Mouse (Mus musculus): ENCODE measurements around the gene Cntn4. TPM values are rescaled to one million over a fixed set of nuclear protein-coding genes. Genes with fewer than 3 reads are reported as not detected.

Cntn4 gene
- polyA plus RNA-seq, 2 experiments, result 0.02 TPM; not detected in 1

- H3K9me3 ChIP-seq (ENCODE audit: control insufficient read depth, low read length), result no peaks in the 10 kb centered on the region
- DNase-seq (ENCODE audit: low read depth in 3 of 3, low spot score in 3 of 3) (no peak), ATAC-seq (ENCODE audit: insufficient read depth) (no peak)
- no peaks in the 10 kb centered on the region for H3K4me1 ChIP-seq (replicated peaks; ENCODE audit: control insufficient read depth in 2 of 2, insufficient read depth in 2 of 2, low read length in 1 of 2)
- H3K27me3 ChIP-seq (ENCODE audit: control insufficient read depth, insufficient read depth, low read length), result no peaks in the 10 kb centered on the region
- no peak overlapping the region for H3K4me3 ChIP-seq (ENCODE audit: insufficient read depth in 1 of 2, low read depth in 2 of 2, low read length in 2 of 2)
- 34% methylated on average over 2 of the region's 2 CpGs for WGBS (ENCODE audit: insufficient replicate concordance)
- no peak overlapping the region for H3K27ac ChIP-seq
- TF ChIP-seq CTCF (IDR thresholded peaks at IDR 0.05; ENCODE audit: low read depth), result no peak
- no peak for TF ChIP-seq EP300 (IDR thresholded peaks at IDR 0.05; ENCODE audit: low read depth)
- H3K36me3 ChIP-seq (replicated peaks; ENCODE audit: control insufficient read depth, insufficient read depth, low read depth), result no peaks in the 10 kb centered on the region
- H3K9ac ChIP-seq (replicated peaks), result no peak overlapping the region
- no peak overlapping the region for H3K4me2 ChIP-seq (ENCODE audit: low read depth)
Measured at GRCm38 (mm10) chr6:105681496-105681895, 4.0 kb downstream of the Cntn4 start.

DNA sequence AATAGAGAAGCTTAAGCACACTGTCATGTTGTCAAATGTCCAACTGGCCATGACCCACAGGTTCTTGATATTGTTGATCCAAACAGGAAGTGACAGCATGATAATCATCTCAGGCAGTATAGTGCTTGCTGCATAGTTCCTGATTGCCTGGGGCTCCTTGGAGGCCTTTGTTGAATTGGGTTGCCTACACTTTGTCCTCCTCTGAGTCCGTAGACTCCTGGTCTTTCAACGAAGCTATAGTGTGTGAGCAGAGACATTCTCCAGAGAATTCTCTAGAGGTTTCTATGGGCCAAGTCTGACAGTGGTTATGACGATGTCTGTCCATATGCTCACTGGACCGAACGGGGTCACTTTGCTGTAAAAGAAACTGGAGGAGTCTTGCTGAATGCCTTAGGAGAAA is 5.8 kb downstream of the Cntn4 start:
- Histone ChIP-seq H3K9me3 (ENCODE audit: control insufficient read depth, low read length) (no peaks in the 10 kb centered on the region), H3K9ac (replicated peaks) (no peak overlapping the region), H3K4me1 (replicated peaks; ENCODE audit: control insufficient read depth in 2 of 2, insufficient read depth in 2 of 2, low read length in 1 of 2) (no peaks in the 10 kb centered on the region), H3K27ac (no peak overlapping the region), H3K4me2 (ENCODE audit: low read depth) (no peak overlapping the region), H3K27me3 (ENCODE audit: control insufficient read depth, insufficient read depth, low read length) (no peaks in the 10 kb centered on the region), H3K36me3 (replicated peaks; ENCODE audit: control insufficient read depth, insufficient read depth, low read depth) (no peaks in the 10 kb centered on the region), H3K4me3 (ENCODE audit: insufficient read depth in 1 of 2, low read depth in 2 of 2, low read length in 2 of 2) (no peak overlapping the region)
- TF ChIP-seq CTCF (IDR thresholded peaks at IDR 0.05; ENCODE audit: low read depth), result no peak
- no peak for TF ChIP-seq EP300 (IDR thresholded peaks at IDR 0.05; ENCODE audit: low read depth)
- DNase-seq (ENCODE audit: low read depth in 3 of 3, low spot score in 3 of 3) (no peak), ATAC-seq (ENCODE audit: insufficient read depth) (no peak)
- WGBS (ENCODE audit: insufficient replicate concordance), result 70% methylated on average over 5 of the region's 5 CpGs

DNA sequence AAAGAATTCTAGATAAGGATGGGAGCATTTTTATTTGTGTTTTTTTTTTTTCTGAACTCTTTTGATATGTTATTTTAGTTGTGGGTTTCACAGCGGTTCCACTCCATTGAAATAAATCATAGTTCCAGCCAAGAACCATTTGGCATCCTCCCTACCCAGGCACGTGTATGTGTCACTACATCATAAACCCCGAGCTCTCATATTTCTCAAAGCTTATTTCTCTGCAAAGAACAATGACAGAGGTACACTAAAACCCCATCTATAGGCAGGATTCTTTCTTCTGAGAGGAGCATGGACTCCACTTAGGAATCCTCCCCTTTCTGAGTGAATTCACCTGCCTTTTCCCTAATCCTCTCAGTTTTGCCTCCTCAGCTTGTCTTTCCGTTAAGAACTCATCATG is 6.7 kb downstream of the Cntn4 start:
- Histone ChIP-seq H3K36me3 (replicated peaks; ENCODE audit: control insufficient read depth, insufficient read depth, low read depth) (no peaks in the 10 kb centered on the region), H3K9ac (replicated peaks) (no peak overlapping the region), H3K4me3 (ENCODE audit: insufficient read depth in 1 of 2, low read depth in 2 of 2, low read length in 2 of 2) (no peak overlapping the region), H3K4me2 (ENCODE audit: low read depth) (no peak overlapping the region), H3K27ac (no peak overlapping the region), H3K4me1 (replicated peaks; ENCODE audit: control insufficient read depth in 2 of 2, insufficient read depth in 2 of 2, low read length in 1 of 2) (no peaks in the 10 kb centered on the region), H3K27me3 (ENCODE audit: control insufficient read depth, insufficient read depth, low read length) (no peaks in the 10 kb centered on the region), H3K9me3 (ENCODE audit: control insufficient read depth, low read length) (no peaks in the 10 kb centered on the region)
- TF ChIP-seq CTCF (IDR thresholded peaks at IDR 0.05; ENCODE audit: low read depth) (no peak), EP300 (IDR thresholded peaks at IDR 0.05; ENCODE audit: low read depth) (no peak)
- 37% methylated on average over 4 of the region's 4 CpGs for WGBS (ENCODE audit: insufficient replicate concordance)
- ATAC-seq (ENCODE audit: insufficient read depth), result no peak
- DNase-seq (ENCODE audit: low read depth in 3 of 3, low spot score in 3 of 3), result no peak

- Histone ChIP-seq H3K9me3 (ENCODE audit: control insufficient read depth, low read length) (no peaks in the 10 kb centered on the region), H3K4me3 (ENCODE audit: insufficient read depth in 1 of 2, low read depth in 2 of 2, low read length in 2 of 2) (no peak overlapping the region)
Measured at GRCm38 (mm10) chr6:105688195-105688594, 10.7 kb downstream of the Cntn4 start.

GRCm38 (mm10) chr6:105742026-105742425 is 64.6 kb downstream of the Cntn4 start:
- DNase-seq (ENCODE audit: low read depth in 3 of 3, low spot score in 3 of 3) (no peak), ATAC-seq (ENCODE audit: insufficient read depth) (no peak)
- no peak overlapping the region for H3K9ac ChIP-seq (replicated peaks)
- no peaks in the 10 kb centered on the region for H3K4me1 ChIP-seq (replicated peaks; ENCODE audit: control insufficient read depth in 2 of 2, insufficient read depth in 2 of 2, low read length in 1 of 2)
- WGBS (ENCODE audit: insufficient replicate concordance), result 22% methylated on average over 6 of the region's 6 CpGs
- no peak overlapping the region for H3K4me2 ChIP-seq (ENCODE audit: low read depth)
- TF ChIP-seq CTCF (IDR thresholded peaks at IDR 0.05; ENCODE audit: low read depth), result no peak
- TF ChIP-seq EP300 (IDR thresholded peaks at IDR 0.05; ENCODE audit: low read depth), result no peak
- H3K4me3 ChIP-seq (ENCODE audit: insufficient read depth in 1 of 2, low read depth in 2 of 2, low read length in 2 of 2), result no peak overlapping the region
- no peaks in the 10 kb centered on the region for H3K27me3 ChIP-seq (ENCODE audit: control insufficient read depth, insufficient read depth, low read length)
- H3K9me3 ChIP-seq (ENCODE audit: control insufficient read depth, low read length), result no peaks in the 10 kb centered on the region
- no peaks in the 10 kb centered on the region for H3K36me3 ChIP-seq (replicated peaks; ENCODE audit: control insufficient read depth, insufficient read depth, low read depth)
- no peak overlapping the region for H3K27ac ChIP-seq

More at GRCm38 (mm10) chr6:105688195-105688594, 10.7 kb downstream of the Cntn4 start:
- H3K4me1 ChIP-seq (replicated peaks; ENCODE audit: control insufficient read depth in 2 of 2, insufficient read depth in 2 of 2, low read length in 1 of 2), result no peaks in the 10 kb centered on the region
- H3K27me3 ChIP-seq (ENCODE audit: control insufficient read depth, insufficient read depth, low read length), result no peaks in the 10 kb centered on the region
- no peak for TF ChIP-seq EP300 (IDR thresholded peaks at IDR 0.05; ENCODE audit: low read depth)
- no peak for TF ChIP-seq CTCF (IDR thresholded peaks at IDR 0.05; ENCODE audit: low read depth)
- ATAC-seq (ENCODE audit: insufficient read depth) (no peak), DNase-seq (ENCODE audit: low read depth in 3 of 3, low spot score in 3 of 3) (no peak)
- H3K27ac ChIP-seq, result no peak overlapping the region
- no peak overlapping the region for H3K4me2 ChIP-seq (ENCODE audit: low read depth)
- no peaks in the 10 kb centered on the region for H3K36me3 ChIP-seq (replicated peaks; ENCODE audit: control insufficient read depth, insufficient read depth, low read depth)
- no peak overlapping the region for H3K9ac ChIP-seq (replicated peaks)

Measured in liver, embryonic 14.5 days (tissue).